Mouse (Mus musculus): ENCODE data around the gene Atp5d. TPM values are rescaled to one million over a fixed set of nuclear protein-coding genes. Genes with fewer than 3 reads are reported as not detected.
A peak's percentile ranks its signal among the peaks of the same experiment; 100 is the strongest.

Atp5d gene
- polyA plus RNA-seq, 1 experiment = 4,813 TPM

GRCm38 (mm10) chr10:80171760-80172526 is 33.5 kb downstream of the Atp5d start:
- 89% methylated on average over 45 of the region's 45 CpGs for WGBS
- no peaks in the 10 kb centered on the region for H3K27me3 ChIP-seq (ENCODE audit: control insufficient read depth, insufficient read depth, low read length)
- H3K4me3 ChIP-seq (ENCODE audit: low read depth, low read length) = no peak overlapping the region
- H3K36me3 ChIP-seq (ENCODE audit: control insufficient read depth, insufficient read depth, low read length) = peaks cover 24% of the 10 kb centered on the region
- H3K27ac ChIP-seq (ENCODE audit: insufficient read depth, low read depth, low read length) = no peak overlapping the region
- TF ChIP-seq CTCF (IDR thresholded peaks at IDR 0.05; ENCODE audit: extremely low read depth, insufficient read length, insufficient replicate concordance, low read depth, low read length) (no peak), POLR2A (IDR thresholded peaks at IDR 0.05; ENCODE audit: low read depth, low read length) (no peak)
- H3K4me1 ChIP-seq (ENCODE audit: control insufficient read depth, insufficient read depth, insufficient read length, low read length) = peaks cover 12% of the 10 kb centered on the region

GRCm38 (mm10) chr10:80172527-80173292 is 34.3 kb downstream of the Atp5d start, which contains the start of gene 1600002K03Rik:
TSS of gene 1600002K03Rik (plus strand) at chr10:80172944.
- peaks cover 24% of the 10 kb centered on the region for H3K36me3 ChIP-seq (ENCODE audit: control insufficient read depth, insufficient read depth, low read length)
- 7% methylated on average over 35 of the region's 35 CpGs for WGBS
- no peaks in the 10 kb centered on the region for H3K27me3 ChIP-seq (ENCODE audit: control insufficient read depth, insufficient read depth, low read length)
- TF ChIP-seq POLR2A (IDR thresholded peaks at IDR 0.05; ENCODE audit: low read depth, low read length) = peak; percentile 37
- no peak for TF ChIP-seq CTCF (IDR thresholded peaks at IDR 0.05; ENCODE audit: extremely low read depth, insufficient read length, insufficient replicate concordance, low read depth, low read length)
- H3K4me1 ChIP-seq (ENCODE audit: control insufficient read depth, insufficient read depth, insufficient read length, low read length) = peaks cover 11% of the 10 kb centered on the region
- H3K27ac ChIP-seq (ENCODE audit: insufficient read depth, low read depth, low read length) = peak within 1 kb of the TSS; percentile 85
- peak within 1 kb of the TSS; percentile 79 for H3K4me3 ChIP-seq (ENCODE audit: low read depth, low read length)

- Histone ChIP-seq H3K27me3 (ENCODE audit: control insufficient read depth, insufficient read depth, low read length) (no peaks in the 10 kb centered on the region), H3K27ac (ENCODE audit: insufficient read depth, low read depth, low read length) (0 out of 2 replicates have a peak overlapping the region, but pooled peaks have one; percentile 11), H3K4me3 (ENCODE audit: low read depth, low read length) (peak overlapping the region; percentile 79), H3K4me1 (ENCODE audit: control insufficient read depth, insufficient read depth, insufficient read length, low read length) (peaks cover 11% of the 10 kb centered on the region), H3K36me3 (ENCODE audit: control insufficient read depth, insufficient read depth, low read length) (peaks cover 24% of the 10 kb centered on the region)
- 4% methylated on average over 11 of the region's 11 CpGs for WGBS
- TF ChIP-seq CTCF (IDR thresholded peaks at IDR 0.05; ENCODE audit: extremely low read depth, insufficient read length, insufficient replicate concordance, low read depth, low read length) (no peak), POLR2A (IDR thresholded peaks at IDR 0.05; ENCODE audit: low read depth, low read length) (no peak)
Measured at GRCm38 (mm10) chr10:80173358-80173757, 34.9 kb downstream of the Atp5d start.

- 85% methylated on average over 10 of the region's 10 CpGs for WGBS
- Histone ChIP-seq H3K36me3 (ENCODE audit: control insufficient read depth, insufficient read depth, low read length) (peaks cover 24% of the 10 kb centered on the region), H3K27ac (ENCODE audit: insufficient read depth, low read depth, low read length) (no peak overlapping the region), H3K4me1 (ENCODE audit: control insufficient read depth, insufficient read depth, insufficient read length, low read length) (peaks cover 6% of the 10 kb centered on the region), H3K4me3 (ENCODE audit: low read depth, low read length) (no peak overlapping the region), H3K27me3 (ENCODE audit: control insufficient read depth, insufficient read depth, low read length) (0 out of 2 replicates have a peak, but pooled peaks cover 1% of the 10 kb centered on the region)
- TF ChIP-seq POLR2A (IDR thresholded peaks at IDR 0.05; ENCODE audit: low read depth, low read length) (no peak), CTCF (IDR thresholded peaks at IDR 0.05; ENCODE audit: extremely low read depth, insufficient read length, insufficient replicate concordance, low read depth, low read length) (no peak)
Measured at GRCm38 (mm10) chr10:80173955-80174640, 35.7 kb downstream of the Atp5d start.

DNA sequence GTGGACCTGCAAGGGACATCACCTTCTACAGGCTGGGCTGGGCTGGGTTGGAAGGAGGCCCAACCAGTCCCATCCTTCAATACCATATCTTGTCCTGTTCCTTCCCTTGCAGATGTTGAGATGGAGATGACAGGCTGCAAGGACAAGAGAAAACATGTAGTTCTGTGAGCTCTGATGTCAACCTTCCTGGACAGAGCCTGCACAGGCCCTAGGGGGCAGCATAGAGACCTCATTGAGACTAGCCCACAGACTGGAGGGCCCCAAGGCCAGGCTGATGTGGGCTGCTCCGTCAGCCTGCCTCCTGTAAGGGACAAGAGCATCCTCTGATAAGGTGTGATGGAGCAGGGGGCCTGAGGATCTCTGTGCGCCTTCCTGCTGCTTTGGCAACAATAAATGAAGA is 36.3 kb downstream of the Atp5d start:
- H3K36me3 ChIP-seq (ENCODE audit: control insufficient read depth, insufficient read depth, low read length) = peaks cover 23% of the 10 kb centered on the region
- WGBS = 57% methylated on average over 2 of the region's 2 CpGs
- H3K4me3 ChIP-seq (ENCODE audit: low read depth, low read length) = no peak overlapping the region
- H3K4me1 ChIP-seq (ENCODE audit: control insufficient read depth, insufficient read depth, insufficient read length, low read length) = peaks cover 7% of the 10 kb centered on the region
- TF ChIP-seq CTCF (IDR thresholded peaks at IDR 0.05; ENCODE audit: extremely low read depth, insufficient read length, insufficient replicate concordance, low read depth, low read length) (peak; percentile 33; the same call in 1 of the 2 replicates), POLR2A (IDR thresholded peaks at IDR 0.05; ENCODE audit: low read depth, low read length) (no peak)
- no peak overlapping the region for H3K27ac ChIP-seq (ENCODE audit: insufficient read depth, low read depth, low read length)
- H3K27me3 ChIP-seq (ENCODE audit: control insufficient read depth, insufficient read depth, low read length) = peaks cover 7% of the 10 kb centered on the region

GRCm38 (mm10) chr10:80175536-80176269 is 37.3 kb downstream of the Atp5d start:
- H3K27me3 ChIP-seq (ENCODE audit: control insufficient read depth, insufficient read depth, low read length) = peaks cover 11% of the 10 kb centered on the region
- 53% methylated on average over 4 of the region's 4 CpGs for WGBS
- no peak overlapping the region for H3K4me3 ChIP-seq (ENCODE audit: low read depth, low read length)
- peaks cover 9% of the 10 kb centered on the region for H3K4me1 ChIP-seq (ENCODE audit: control insufficient read depth, insufficient read depth, insufficient read length, low read length)
- H3K36me3 ChIP-seq (ENCODE audit: control insufficient read depth, insufficient read depth, low read length) = peaks cover 13% of the 10 kb centered on the region
- no peak overlapping the region for H3K27ac ChIP-seq (ENCODE audit: insufficient read depth, low read depth, low read length)
- TF ChIP-seq POLR2A (IDR thresholded peaks at IDR 0.05; ENCODE audit: low read depth, low read length) = no peak
- peak; percentile 60; the same call in 1 of the 2 replicates for TF ChIP-seq CTCF (IDR thresholded peaks at IDR 0.05; ENCODE audit: extremely low read depth, insufficient read length, insufficient replicate concordance, low read depth, low read length)
